Mouse (Mus musculus) testis, adult 2 months (tissue): Measurements from ENCODE around the gene Deaf1.

Source experiments
- CTCF ChIP-seq: fragments of 200-500 bp; IDR thresholded peaks from 2 replicates; pipeline ENCODE4 v1.5.1; 2012; ENCODE audit warnings: low read depth, mild to moderate bottlenecking, inconsistent platforms, low read length, moderate library complexity; ENCODE audit not compliant: control insufficient read depth, insufficient read depth, insufficient replicate concordance
- POLR2A ChIP-seq: fragments of 200-500 bp; IDR thresholded peaks from 2 replicates; pipeline ENCODE4 v1.6.1; 2012; ENCODE audit warnings: low read depth, mild to moderate bottlenecking, inconsistent platforms, low read length, moderate library complexity; ENCODE audit not compliant: control insufficient read depth

DNA sequence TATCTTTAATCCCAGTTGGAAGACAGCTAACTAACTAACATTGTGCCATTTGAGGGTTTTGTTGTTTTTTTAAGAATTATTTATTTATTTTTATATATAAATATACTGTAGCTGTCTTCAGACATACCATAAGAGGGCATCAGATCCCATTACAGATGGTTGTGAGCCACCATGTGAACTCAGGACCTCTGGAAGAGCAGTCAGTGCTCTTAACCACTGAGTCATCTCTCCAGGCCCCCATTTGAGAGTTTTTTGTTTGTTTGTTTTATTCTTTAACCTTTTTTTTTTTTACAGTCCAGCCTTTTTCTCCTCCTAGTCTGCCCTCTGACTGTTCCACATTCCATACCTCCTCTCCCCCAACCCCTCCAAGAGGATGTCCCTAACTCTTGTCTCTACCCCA is 3.2 kb upstream of the Deaf1 start:
- TF ChIP-seq CTCF (no peak), POLR2A (no peak)
